Mouse (Mus musculus) neural tube, embryonic 11.5 days (tissue): ENCODE results near the gene Zfp652. TPM values are rescaled to one million over a fixed set of nuclear protein-coding genes. Genes with fewer than 3 reads are reported as not detected.
"Not testable (repeated sequence)": the region's sequence is repeated elsewhere in the genome, so short reads cannot be mapped to it uniquely, and the experiment has no call there.

ENCODE experiments used
- ATAC-seq: fragments of 200-750 bp; cut with Nextera tagmentation; 2 replicates; pipeline ENCODE4 v1.8.0; 2017; ENCODE audit warnings: moderate number of reproducible peaks, mild to moderate bottlenecking, moderate TSS enrichment, moderate library complexity; ENCODE audit not compliant: insufficient read depth, low FRiP score, low TSS enrichment
- DNase-seq: peaks from one replicate; pipeline ENCODE4 v3.0.0-alpha.2; 2015; ENCODE audit warnings: low spot score
- H3K27ac ChIP-seq: fragments of 300-500 bp; sonication (generic); 2 replicates; pipeline ENCODE4 v1.5.1; 2014; ENCODE audit warnings: low read depth, mild to moderate bottlenecking, low read length
- H3K27me3 ChIP-seq: fragments of 300-500 bp; sonication (generic); 2 replicates; pipeline ENCODE4 v1.6.1; 2014; ENCODE audit warnings: mild to moderate bottlenecking, low read length, mixed read lengths; ENCODE audit not compliant: control insufficient read depth, insufficient read depth
- H3K36me3 ChIP-seq: fragments of 300-500 bp; sonication (generic); 2 replicates; pipeline ENCODE4 v1.6.1; 2014; ENCODE audit warnings: mild to moderate bottlenecking, low read length, moderate library complexity, mixed read lengths; ENCODE audit not compliant: control insufficient read depth, insufficient read depth
- H3K4me1 ChIP-seq: fragments of 300-500 bp; sonication (generic); 2 replicates; pipeline ENCODE4 v1.6.1; 2014; ENCODE audit warnings: low read length, mixed read lengths; ENCODE audit not compliant: control insufficient read depth, insufficient read depth
- H3K4me2 ChIP-seq: fragments of 300-500 bp; sonication (generic); 2 replicates; pipeline ENCODE4 v1.6.1; 2014; ENCODE audit warnings: low read depth, mild to moderate bottlenecking, moderate library complexity
- H3K4me3 ChIP-seq: fragments of 300-500 bp; sonication (generic); 2 replicates; pipeline ENCODE4 v1.5.1; 2014; ENCODE audit warnings: low read depth, low read length
- H3K9ac ChIP-seq: fragments of 300-500 bp; sonication (generic); 2 replicates; pipeline ENCODE4 v1.6.1; 2014; ENCODE audit warnings: mild to moderate bottlenecking, low read length
- H3K9me3 ChIP-seq: fragments of 300-500 bp; sonication (generic); 2 replicates; pipeline ENCODE4 v1.6.1; 2016; ENCODE audit warnings: low read length; ENCODE audit not compliant: control insufficient read depth
- WGBS: fragments of 180-500 bp; shearing (Covaris S2); extraction: QIAGEN DNeasy Blood & Tissue Kit; methylation state at CpG from one replicate; pipeline ENCODE4 v1.1.7; 2014; 5-methylcytosine and 5-hydroxymethylcytosine counted together
- polyA plus RNA-seq: library from polyadenylated mRNA; unstranded; fragments of >200 nt; fragmentation: Nextera tagmentation; extraction: Ambion mirVana; gene quantifications from 2 replicates; pipeline ENCODE4 v1.2.1, GENCODE M21; 2014

Zfp652 gene
- polyA plus RNA-seq, 1 experiment from 2014 or later: 12.3 TPM

DNA sequence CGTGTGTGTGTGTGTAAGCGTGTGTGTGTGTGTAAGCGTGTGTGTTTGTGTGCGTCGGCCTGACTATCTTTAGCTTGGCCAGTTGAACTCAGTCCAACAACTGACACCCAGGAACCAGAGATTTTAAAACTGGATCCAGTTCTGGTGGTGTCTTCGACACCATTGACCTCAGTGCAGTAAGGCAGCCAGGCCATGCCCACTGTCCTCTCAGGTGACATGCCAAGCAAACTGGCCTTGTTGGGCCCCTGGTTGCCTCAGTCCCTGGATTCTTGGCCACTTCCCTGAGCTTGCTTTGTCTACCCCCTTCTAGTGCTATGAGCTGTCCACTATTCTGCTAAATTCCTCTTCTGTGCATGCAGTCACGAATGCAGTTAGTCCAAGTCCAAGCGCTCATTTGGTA lies 148.9 kb downstream of the Zfp652 start:
- Histone ChIP-seq H3K4me1 (peaks cover 11% of the 10 kb centered on the region; the same call in 1 of the 2 replicates), H3K36me3 (no peaks in the 10 kb centered on the region), H3K9me3 (no peaks in the 10 kb centered on the region), H3K9ac (no peak overlapping the region), H3K4me2 (no peak overlapping the region), H3K27ac (no peak overlapping the region), H3K27me3 (no peaks in the 10 kb centered on the region), H3K4me3 (no peak overlapping the region)
- WGBS: 95% methylated on average over 8 of the region's 8 CpGs
- DNase-seq (no peak), ATAC-seq (no peak)

DNA sequence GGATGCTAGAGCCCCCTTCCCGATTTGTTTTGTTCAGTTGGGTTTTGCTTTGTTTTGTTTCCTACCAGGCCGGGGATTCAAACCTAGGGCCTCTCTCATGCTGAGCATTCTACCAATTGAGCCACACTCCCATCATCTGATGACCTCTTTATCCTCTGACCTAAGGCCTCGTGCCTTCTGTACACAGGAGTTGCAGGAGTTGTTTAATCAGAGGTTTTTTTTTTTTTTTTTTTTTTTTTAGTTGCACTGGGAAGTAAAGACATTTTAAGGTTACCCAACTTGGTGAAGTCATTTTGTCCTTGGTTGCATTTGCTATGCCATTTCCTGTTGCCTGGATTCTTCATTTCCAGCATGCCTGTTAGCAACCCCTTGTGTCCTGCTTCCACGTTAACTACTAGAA lies 157.0 kb downstream of the Zfp652 start:
- no peaks in the 10 kb centered on the region for H3K36me3 ChIP-seq
- H3K4me2 ChIP-seq: no peak overlapping the region
- no peaks in the 10 kb centered on the region for H3K9me3 ChIP-seq
- no peak overlapping the region for H3K9ac ChIP-seq
- H3K27ac ChIP-seq: no peak overlapping the region
- WGBS: 80% methylated on average over 4 of the region's 4 CpGs
- H3K4me3 ChIP-seq: no peak overlapping the region
- H3K4me1 ChIP-seq: no peaks in the 10 kb centered on the region
- DNase-seq (no peak), ATAC-seq (no peak)
- H3K27me3 ChIP-seq: no peaks in the 10 kb centered on the region

DNA sequence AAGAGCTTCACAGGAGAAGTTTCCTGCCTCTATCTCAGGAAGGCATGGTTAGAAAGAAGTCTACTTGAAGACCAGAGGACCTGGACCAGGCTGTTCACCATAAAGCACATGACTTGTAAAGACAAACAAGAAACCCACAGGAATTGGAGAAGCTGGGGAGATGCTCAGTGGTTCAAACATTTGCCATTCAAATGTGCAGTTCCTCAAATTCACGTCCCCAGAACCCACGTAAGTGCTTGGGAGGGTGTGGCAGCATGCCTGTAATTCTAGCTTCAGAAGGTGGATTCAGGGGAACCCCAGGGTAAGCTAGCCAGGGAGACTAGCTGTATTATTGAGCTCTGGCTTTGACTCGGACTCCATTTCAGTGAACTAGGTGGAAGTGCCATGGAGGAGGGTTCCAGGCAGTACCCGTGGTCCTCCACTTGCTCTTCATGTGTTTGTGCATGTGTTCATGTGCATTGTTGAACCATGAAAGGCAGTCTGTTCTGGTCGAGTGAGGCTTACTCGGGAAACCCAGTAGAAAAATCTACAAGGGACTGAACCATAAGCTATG lies 157.5 kb downstream of the Zfp652 start:
- Histone ChIP-seq H3K4me2 (no peak overlapping the region), H3K27me3 (no peaks in the 10 kb centered on the region), H3K36me3 (no peaks in the 10 kb centered on the region), H3K9ac (no peak overlapping the region), H3K27ac (no peak overlapping the region), H3K4me1 (no peaks in the 10 kb centered on the region), H3K4me3 (no peak overlapping the region), H3K9me3 (no peaks in the 10 kb centered on the region)
- 77% methylated on average over 6 of the region's 6 CpGs for WGBS
- no peak for ATAC-seq
- no peak for DNase-seq

DNA sequence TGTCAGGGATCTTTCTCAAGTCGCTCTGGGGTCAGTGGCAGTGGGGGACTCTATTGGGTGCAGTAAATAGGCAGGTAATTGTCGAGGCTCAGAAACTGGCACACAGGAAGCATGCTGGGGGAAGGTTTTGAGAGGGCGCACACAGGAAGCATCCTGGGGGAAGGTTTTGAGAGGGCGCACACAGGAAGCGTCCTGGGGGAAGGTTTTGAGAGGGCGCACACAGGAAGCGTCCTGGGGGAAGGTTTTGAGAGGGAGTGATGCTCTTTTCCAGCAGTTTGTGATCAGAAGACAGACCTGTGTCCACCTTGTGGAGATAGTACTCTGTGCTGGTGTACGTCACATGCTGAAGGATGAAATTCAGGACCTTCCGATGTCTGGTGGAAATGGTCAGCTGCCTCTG lies 163.3 kb downstream of the Zfp652 start:
- Histone ChIP-seq H3K36me3 (no peaks in the 10 kb centered on the region), H3K27ac (no peak overlapping the region), H3K4me2 (no peak overlapping the region), H3K4me3 (no peak overlapping the region), H3K4me1 (no peaks in the 10 kb centered on the region), H3K9ac (no peak overlapping the region), H3K9me3 (no peaks in the 10 kb centered on the region), H3K27me3 (no peaks in the 10 kb centered on the region)
- ATAC-seq (no peak), DNase-seq (no peak)
- WGBS: 32% methylated on average over 9 of the region's 9 CpGs

- no peak overlapping the region for H3K9ac ChIP-seq
- 17% methylated on average over 7 of the region's 7 CpGs for WGBS
- H3K4me3 ChIP-seq: no peak overlapping the region
- no peaks in the 10 kb centered on the region for H3K36me3 ChIP-seq
- H3K9me3 ChIP-seq: no peaks in the 10 kb centered on the region
- no peaks in the 10 kb centered on the region for H3K27me3 ChIP-seq
- DNase-seq (peak; percentile 72), ATAC-seq (no peak)
- no peaks in the 10 kb centered on the region for H3K4me1 ChIP-seq
- H3K27ac ChIP-seq: no peak overlapping the region
- no peak overlapping the region for H3K4me2 ChIP-seq
Measured at GRCm38 (mm10) chr11:95876296-95876695, 163.8 kb downstream of the Zfp652 start.

- not testable (repeated sequence) for H3K4me2 ChIP-seq, H3K4me3 ChIP-seq, ATAC-seq, H3K36me3 ChIP-seq, H3K27ac ChIP-seq, DNase-seq, H3K9me3 ChIP-seq, H3K4me1 ChIP-seq, H3K9ac ChIP-seq, H3K27me3 ChIP-seq
- WGBS: 79% methylated on average over 2 of the region's 2 CpGs
Measured at GRCm38 (mm10) chr11:95879861-95880260, 167.4 kb downstream of the Zfp652 start.

Other genes starting within 250 kb of the Zfp652 start
- gene Nxph3, start 198.1 kb upstream of the Zfp652 start, polyA plus RNA-seq: 0.37 and 0.66 TPM in 2 replicates
- 92.0 and 97.6 TPM in 2 replicates for gene Ngfr, start 124.9 kb upstream of the Zfp652 start, polyA plus RNA-seq
- 226 and 230 TPM in 2 replicates for gene Phb, start 45.7 kb upstream of the Zfp652 start, polyA plus RNA-seq
- gene B130006D01Rik, start 10.9 kb downstream of the Zfp652 start, polyA plus RNA-seq: 1.1 TPM in 2 replicates
- gene Phospho1, start 111.8 kb downstream of the Zfp652 start, polyA plus RNA-seq: not detected in 2 replicates
- gene Gngt2, start 124.5 kb downstream of the Zfp652 start, polyA plus RNA-seq: 6.6 and 8.5 TPM in 2 replicates
- 0.82 and 1.4 TPM in 2 replicates for gene Abi3, start 129.8 kb downstream of the Zfp652 start, polyA plus RNA-seq
- gene B4galnt2, start 202.2 kb downstream of the Zfp652 start, polyA plus RNA-seq: not detected in 2 replicates